Mouse (Mus musculus): ENCODE data around the gene Dab2ip. TPM values are rescaled to one million over a fixed set of nuclear protein-coding genes. Genes with fewer than 3 reads are reported as not detected.
A peak's percentile ranks its signal among the peaks of the same experiment; 100 is the strongest.

Dab2ip gene
- polyA plus RNA-seq, 1 experiment from 2014 or later, result 49.5 TPM

GRCm38 (mm10) chr2:35581501-35582340, 23.7 kb downstream of the Dab2ip start:
- peak overlapping the region; percentile 97 for H3K4me2 ChIP-seq (ENCODE audit: low read depth, low read length)
- under 1% methylated on average over 63 of the region's 76 CpGs for WGBS
- peaks cover 10% of the 10 kb centered on the region; the same call in 1 of the 2 replicates for H3K4me1 ChIP-seq (ENCODE audit: control insufficient read depth, insufficient read depth, low read length)
- H3K4me3 ChIP-seq (ENCODE audit: low read depth, low read length), result peak overlapping the region; percentile 55
- ATAC-seq (replicated peaks; ENCODE audit: insufficient number of reproducible peaks, low FRiP score, low TSS enrichment, low read depth) (peak; percentile 24; the same call in 1 of the 2 replicates), DNase-seq (ENCODE audit: low spot score) (peak; percentile 68)
- peaks cover 24% of the 10 kb centered on the region for H3K27me3 ChIP-seq (ENCODE audit: control insufficient read depth, insufficient read depth, low read length)
- H3K9me3 ChIP-seq (replicated peaks; ENCODE audit: control insufficient read depth, low read length), result no peaks in the 10 kb centered on the region
- H3K9ac ChIP-seq (replicated peaks; ENCODE audit: low read length), result peak overlapping the region; percentile 79
- peak overlapping the region; percentile 70 for H3K27ac ChIP-seq (replicated peaks; ENCODE audit: low read depth, low read length)
- no peaks in the 10 kb centered on the region for H3K36me3 ChIP-seq (replicated peaks; ENCODE audit: control insufficient read depth, insufficient read depth, low read depth, low read length)

GRCm38 (mm10) chr2:35582341-35582941, 24.4 kb downstream of the Dab2ip start:
- Histone ChIP-seq H3K4me3 (ENCODE audit: low read depth, low read length) (peak overlapping the region; percentile 55), H3K4me1 (ENCODE audit: control insufficient read depth, insufficient read depth, low read length) (peaks cover 10% of the 10 kb centered on the region; the same call in 1 of the 2 replicates), H3K36me3 (replicated peaks; ENCODE audit: control insufficient read depth, insufficient read depth, low read depth, low read length) (no peaks in the 10 kb centered on the region), H3K27me3 (ENCODE audit: control insufficient read depth, insufficient read depth, low read length) (peaks cover 24% of the 10 kb centered on the region), H3K9ac (replicated peaks; ENCODE audit: low read length) (peak overlapping the region; percentile 60), H3K9me3 (replicated peaks; ENCODE audit: control insufficient read depth, low read length) (no peaks in the 10 kb centered on the region), H3K27ac (replicated peaks; ENCODE audit: low read depth, low read length) (no peak overlapping the region; the same call in 1 of the 2 replicates), H3K4me2 (ENCODE audit: low read depth, low read length) (peak overlapping the region; percentile 97)
- peak; percentile 57 for ATAC-seq (replicated peaks; ENCODE audit: insufficient number of reproducible peaks, low FRiP score, low TSS enrichment, low read depth)
- under 1% methylated on average over 44 of the region's 46 CpGs for WGBS
- peak; percentile 37 for DNase-seq (ENCODE audit: low spot score)

GRCm38 (mm10) chr2:35583406-35583805, 25.3 kb downstream of the Dab2ip start:
- Histone ChIP-seq H3K9me3 (replicated peaks; ENCODE audit: control insufficient read depth, low read length) (no peaks in the 10 kb centered on the region), H3K4me1 (ENCODE audit: control insufficient read depth, insufficient read depth, low read length) (peaks cover 12% of the 10 kb centered on the region), H3K27ac (replicated peaks; ENCODE audit: low read depth, low read length) (no peak overlapping the region), H3K4me2 (ENCODE audit: low read depth, low read length) (no peak overlapping the region), H3K9ac (replicated peaks; ENCODE audit: low read length) (no peak overlapping the region; the same call in 1 of the 2 replicates), H3K4me3 (ENCODE audit: low read depth, low read length) (no peak overlapping the region), H3K27me3 (ENCODE audit: control insufficient read depth, insufficient read depth, low read length) (peaks cover 24% of the 10 kb centered on the region), H3K36me3 (replicated peaks; ENCODE audit: control insufficient read depth, insufficient read depth, low read depth, low read length) (no peaks in the 10 kb centered on the region)
- 47% methylated on average over 5 of the region's 5 CpGs for WGBS
- DNase-seq (ENCODE audit: low spot score), result no peak
- ATAC-seq (replicated peaks; ENCODE audit: insufficient number of reproducible peaks, low FRiP score, low TSS enrichment, low read depth), result no peak

- peaks cover 29% of the 10 kb centered on the region for H3K27me3 ChIP-seq (ENCODE audit: control insufficient read depth, insufficient read depth, low read length)
- WGBS, result 81% methylated on average over 3 of the region's 3 CpGs
Observed at GRCm38 (mm10) chr2:35584011-35584410, 25.9 kb downstream of the Dab2ip start.

GRCm38 (mm10) chr2:35588368-35588767, 30.3 kb downstream of the Dab2ip start:
- peaks cover 9% of the 10 kb centered on the region; the same call in 1 of the 2 replicates for H3K4me1 ChIP-seq (ENCODE audit: control insufficient read depth, insufficient read depth, low read length)
- no peak overlapping the region for H3K4me2 ChIP-seq (ENCODE audit: low read depth, low read length)
- peaks cover 12% of the 10 kb centered on the region for H3K27me3 ChIP-seq (ENCODE audit: control insufficient read depth, insufficient read depth, low read length)
- H3K4me3 ChIP-seq (ENCODE audit: low read depth, low read length), result no peak overlapping the region
- ATAC-seq (replicated peaks; ENCODE audit: insufficient number of reproducible peaks, low FRiP score, low TSS enrichment, low read depth) (no peak), DNase-seq (ENCODE audit: low spot score) (no peak)
- no peaks in the 10 kb centered on the region for H3K36me3 ChIP-seq (replicated peaks; ENCODE audit: control insufficient read depth, insufficient read depth, low read depth, low read length)
- no peaks in the 10 kb centered on the region for H3K9me3 ChIP-seq (replicated peaks; ENCODE audit: control insufficient read depth, low read length)
- no peak overlapping the region for H3K27ac ChIP-seq (replicated peaks; ENCODE audit: low read depth, low read length)
- no peak overlapping the region for H3K9ac ChIP-seq (replicated peaks; ENCODE audit: low read length)
- 33% methylated on average over 9 of the region's 9 CpGs for WGBS

More at GRCm38 (mm10) chr2:35584011-35584410, 25.9 kb downstream of the Dab2ip start:
- Histone ChIP-seq H3K4me2 (ENCODE audit: low read depth, low read length) (no peak overlapping the region), H3K36me3 (replicated peaks; ENCODE audit: control insufficient read depth, insufficient read depth, low read depth, low read length) (no peaks in the 10 kb centered on the region), H3K9me3 (replicated peaks; ENCODE audit: control insufficient read depth, low read length) (no peaks in the 10 kb centered on the region), H3K4me3 (ENCODE audit: low read depth, low read length) (no peak overlapping the region), H3K9ac (replicated peaks; ENCODE audit: low read length) (no peak overlapping the region), H3K27ac (replicated peaks; ENCODE audit: low read depth, low read length) (no peak overlapping the region), H3K4me1 (ENCODE audit: control insufficient read depth, insufficient read depth, low read length) (peaks cover 16% of the 10 kb centered on the region)
- ATAC-seq (replicated peaks; ENCODE audit: insufficient number of reproducible peaks, low FRiP score, low TSS enrichment, low read depth), result no peak
- no peak for DNase-seq (ENCODE audit: low spot score)

GRCm38 (mm10) chr2:35589385-35589784, 31.3 kb downstream of the Dab2ip start:
- ATAC-seq (replicated peaks; ENCODE audit: insufficient number of reproducible peaks, low FRiP score, low TSS enrichment, low read depth), result no peak
- H3K27me3 ChIP-seq (ENCODE audit: control insufficient read depth, insufficient read depth, low read length), result peaks cover 5% of the 10 kb centered on the region; the same call in 1 of the 2 replicates
- H3K9me3 ChIP-seq (replicated peaks; ENCODE audit: control insufficient read depth, low read length), result no peaks in the 10 kb centered on the region
- H3K4me2 ChIP-seq (ENCODE audit: low read depth, low read length), result no peak overlapping the region
- WGBS, result 65% methylated on average over 10 of the region's 10 CpGs
- no peaks in the 10 kb centered on the region for H3K36me3 ChIP-seq (replicated peaks; ENCODE audit: control insufficient read depth, insufficient read depth, low read depth, low read length)
- H3K4me3 ChIP-seq (ENCODE audit: low read depth, low read length), result no peak overlapping the region
- no peak overlapping the region for H3K9ac ChIP-seq (replicated peaks; ENCODE audit: low read length)
- DNase-seq (ENCODE audit: low spot score), result no peak
- H3K4me1 ChIP-seq (ENCODE audit: control insufficient read depth, insufficient read depth, low read length), result peaks cover 9% of the 10 kb centered on the region; the same call in 1 of the 2 replicates
- no peak overlapping the region for H3K27ac ChIP-seq (replicated peaks; ENCODE audit: low read depth, low read length)

- Histone ChIP-seq H3K9ac (replicated peaks; ENCODE audit: low read length) (no peak overlapping the region), H3K4me2 (ENCODE audit: low read depth, low read length) (no peak overlapping the region), H3K4me3 (ENCODE audit: low read depth, low read length) (no peak overlapping the region), H3K27me3 (ENCODE audit: control insufficient read depth, insufficient read depth, low read length) (peaks cover 5% of the 10 kb centered on the region; the same call in 1 of the 2 replicates), H3K9me3 (replicated peaks; ENCODE audit: control insufficient read depth, low read length) (no peaks in the 10 kb centered on the region), H3K4me1 (ENCODE audit: control insufficient read depth, insufficient read depth, low read length) (peaks cover 9% of the 10 kb centered on the region; the same call in 1 of the 2 replicates), H3K36me3 (replicated peaks; ENCODE audit: control insufficient read depth, insufficient read depth, low read depth, low read length) (no peaks in the 10 kb centered on the region), H3K27ac (replicated peaks; ENCODE audit: low read depth, low read length) (no peak overlapping the region)
- ATAC-seq (replicated peaks; ENCODE audit: insufficient number of reproducible peaks, low FRiP score, low TSS enrichment, low read depth) (no peak), DNase-seq (ENCODE audit: low spot score) (no peak)
- WGBS, result 92% methylated on average over 4 of the region's 4 CpGs
Observed at GRCm38 (mm10) chr2:35589800-35590199, 31.7 kb downstream of the Dab2ip start.
